9 mouse cellular contexts compared by ENCODE assay signal in genomic region chr7:105737648-105738047, GRCm38 (mm10). TPM values are rescaled to one million over a fixed set of nuclear protein-coding genes. Genes with fewer than 3 reads are reported as not detected.
A peak's percentile ranks its signal among the peaks of the same experiment; 100 is the strongest.
DNase-seq lines count a peak whose midpoint lies in the region; ATAC-seq and TF ChIP-seq lines count a peak whose summit lies in the region.
"Had no signal": no experiment of that assay in that cellular context is flagged by ENCODE, and none has a peak within 500 bp of the region (broad histone marks: within the 10 kb centered on the region; RNA-seq: fewer than 3 reads in every experiment).

No protein-coding gene starts in this region.

- no peak for TF ChIP-seq CTCF in bone marrow macrophage, adult 2 months (IDR thresholded peaks at IDR 0.05; ENCODE audit: low read depth, low read length)

- 9% methylated on average over 3 of the region's 3 CpGs for WGBS in heart, embryonic 15.5 days
- 34% methylated on average over 3 of the region's 3 CpGs for WGBS in hindbrain, embryonic 12.5 days
- 24% methylated on average over 3 of the region's 3 CpGs for WGBS in midbrain, embryonic 13.5 days

- no peaks in the 10 kb centered on the region for H3K9me3 ChIP-seq in heart, embryonic 15.5 days (replicated peaks)
- H3K9me3 ChIP-seq in hindbrain, embryonic 12.5 days (replicated peaks): no peaks in the 10 kb centered on the region
- H3K9me3 ChIP-seq in midbrain, embryonic 13.5 days: no peaks in the 10 kb centered on the region

- H3K4me3 ChIP-seq in heart, embryonic 15.5 days: peak overlapping the region; percentile 86
- peak overlapping the region; percentile 69 for H3K4me3 ChIP-seq in bone marrow macrophage, adult 2 months (ENCODE audit: insufficient read depth, low read length)
- peak overlapping the region; percentile 79 for H3K4me3 ChIP-seq in hindbrain, embryonic 12.5 days
- peak overlapping the region; percentile 84 for H3K4me3 ChIP-seq in midbrain, embryonic 13.5 days (replicated peaks)

- peak overlapping the region; percentile 76 for H3K4me2 ChIP-seq in heart, embryonic 15.5 days
- peak overlapping the region; percentile 89 for H3K4me2 ChIP-seq in hindbrain, embryonic 12.5 days (replicated peaks)
- peak overlapping the region; percentile 84 for H3K4me2 ChIP-seq in midbrain, embryonic 13.5 days (replicated peaks)

- H3K27ac ChIP-seq in heart, embryonic 15.5 days: peak overlapping the region; percentile 98
- peak overlapping the region; percentile 24; the same call in 1 of the 2 replicates for H3K27ac ChIP-seq in bone marrow macrophage, adult 2 months (ENCODE audit: insufficient read depth, low read depth, low read length)
- no peak overlapping the region for H3K27ac ChIP-seq in hindbrain, embryonic 12.5 days
- H3K27ac ChIP-seq in midbrain, embryonic 13.5 days: no peak overlapping the region

- intact Hi-C loops in heart, postnatal 36 days (cut with DNase I): loop anchor here (2.0 kb wide), 2 partner anchors 73 to 97 kb away; partner anchors contain the start of genes Arfip2, Gm45799, Mrpl17 and Timm10b

- H3K27me3 ChIP-seq in heart, embryonic 15.5 days: no peaks in the 10 kb centered on the region
- H3K27me3 ChIP-seq in hindbrain, embryonic 12.5 days: no peaks in the 10 kb centered on the region
- no peaks in the 10 kb centered on the region for H3K27me3 ChIP-seq in midbrain, embryonic 13.5 days

- no peak for TF ChIP-seq POLR2A in bone marrow macrophage, adult 2 months (IDR thresholded peaks at IDR 0.05; ENCODE audit: borderline replicate concordance, low read depth, low read length)

- no peak for ATAC-seq in heart, embryonic 15.5 days (replicated peaks; ENCODE audit: insufficient number of reproducible peaks, insufficient read depth, low FRiP score, low read depth)
- no peak for ATAC-seq in hindbrain, embryonic 12.5 days (ENCODE audit: low FRiP score)
- ATAC-seq in midbrain, embryonic 13.5 days: no peak

- H3K9ac ChIP-seq in heart, embryonic 15.5 days: peak overlapping the region; percentile 94
- peak overlapping the region; percentile 77; the same call in 1 of the 2 replicates for H3K9ac ChIP-seq in hindbrain, embryonic 12.5 days
- peak overlapping the region; percentile 86 for H3K9ac ChIP-seq in midbrain, embryonic 13.5 days (replicated peaks)

- no peak for DNase-seq in heart, postnatal 36 days
- DNase-seq in frontal cortex, postnatal 14 days (ENCODE audit: low spot score in 2 of 2): no peak
- DNase-seq in spleen, postnatal 4 days (ENCODE audit: low spot score in 2 of 2): no peak
- no peak for DNase-seq in layer of hippocampus, adult 11-12 months (ENCODE audit: low spot score)

- peaks cover 35% of the 10 kb centered on the region for H3K4me1 ChIP-seq in heart, embryonic 15.5 days (replicated peaks)
- H3K4me1 ChIP-seq in bone marrow macrophage, adult 2 months (ENCODE audit: control insufficient read depth, insufficient read depth, low read length): peaks cover 20% of the 10 kb centered on the region
- peaks cover 14% of the 10 kb centered on the region for H3K4me1 ChIP-seq in hindbrain, embryonic 12.5 days
- peaks cover 34% of the 10 kb centered on the region for H3K4me1 ChIP-seq in midbrain, embryonic 13.5 days (replicated peaks)

- H3K36me3 ChIP-seq in heart, embryonic 15.5 days: peaks cover 43% of the 10 kb centered on the region
- peaks cover 44% of the 10 kb centered on the region for H3K36me3 ChIP-seq in hindbrain, embryonic 12.5 days
- H3K36me3 ChIP-seq in midbrain, embryonic 13.5 days: peaks cover 52% of the 10 kb centered on the region

RNA-seq across cellular contexts. Expression of gene Rrp8, which starts 0.5 kb away (rescaled TPM):
- 18.7 and 23.2 TPM in 2 replicates for polyA plus RNA-seq in heart, embryonic 15.5 days (2015; fragmentation: Nextera tagmentation; extraction: Ambion mirVana)
- total RNA-seq in heart, postnatal 36 days (2021): 10 to 100 TPM; 10.1 to 11.2 TPM
- 13.9 and 22.3 TPM in 2 replicates for polyA plus RNA-seq in bone marrow macrophage, adult 2 months (2012; ENCODE audit: insufficient read depth, insufficient read length, missing spikeins)
- polyA plus RNA-seq in hindbrain, embryonic 12.5 days (2016; fragmentation: Nextera tagmentation; extraction: Ambion mirVana): 32.7 and 36.6 TPM in 2 replicates
- 29.2 and 30.5 TPM in 2 replicates for polyA plus RNA-seq in midbrain, embryonic 13.5 days (2015; fragmentation: Nextera tagmentation; extraction: Ambion mirVana)

RNA-seq across cellular contexts. Expression of gene Ilk, which starts 1.3 kb away (rescaled TPM):
- polyA plus RNA-seq in heart, embryonic 15.5 days (2015; fragmentation: Nextera tagmentation; extraction: Ambion mirVana): 354 and 399 TPM in 2 replicates
- total RNA-seq in heart, postnatal 36 days (2021): 10 to 100 TPM; 95.1 to 98.9 TPM
- polyA plus RNA-seq in bone marrow macrophage, adult 2 months (2012; ENCODE audit: insufficient read depth, insufficient read length, missing spikeins): 206 and 213 TPM in 2 replicates
- polyA plus RNA-seq in hindbrain, embryonic 12.5 days (2016; fragmentation: Nextera tagmentation; extraction: Ambion mirVana): 216 and 226 TPM in 2 replicates
- polyA plus RNA-seq in midbrain, embryonic 13.5 days (2015; fragmentation: Nextera tagmentation; extraction: Ambion mirVana): 180 and 198 TPM in 2 replicates

RNA-seq across cellular contexts. Expression of gene Taf10, which starts 6.5 kb away (rescaled TPM):
- polyA plus RNA-seq in heart, embryonic 15.5 days (2015; fragmentation: Nextera tagmentation; extraction: Ambion mirVana): 90.0 and 105 TPM in 2 replicates
- 100 to 1,000 TPM in 1 of 2 experiments, 10 to 100 TPM in 1; 97.5 to 100 TPM for total RNA-seq in heart, postnatal 36 days (2021)
- 120 and 133 TPM in 2 replicates for polyA plus RNA-seq in bone marrow macrophage, adult 2 months (2012; ENCODE audit: insufficient read depth, insufficient read length, missing spikeins)
- 146 and 171 TPM in 2 replicates for polyA plus RNA-seq in hindbrain, embryonic 12.5 days (2016; fragmentation: Nextera tagmentation; extraction: Ambion mirVana)
- 109 and 127 TPM in 2 replicates for polyA plus RNA-seq in midbrain, embryonic 13.5 days (2015; fragmentation: Nextera tagmentation; extraction: Ambion mirVana)

RNA-seq across cellular contexts. Expression of gene Tpp1, which starts 14.4 kb away (rescaled TPM):
- 72.8 and 77.1 TPM in 2 replicates for polyA plus RNA-seq in heart, embryonic 15.5 days (2015; fragmentation: Nextera tagmentation; extraction: Ambion mirVana)
- total RNA-seq in heart, postnatal 36 days (2021): 10 to 100 TPM; 44.7 to 47.5 TPM
- 257 and 299 TPM in 2 replicates for polyA plus RNA-seq in bone marrow macrophage, adult 2 months (2012; ENCODE audit: insufficient read depth, insufficient read length, missing spikeins)
- 47.4 and 49.5 TPM in 2 replicates for polyA plus RNA-seq in hindbrain, embryonic 12.5 days (2016; fragmentation: Nextera tagmentation; extraction: Ambion mirVana)
- polyA plus RNA-seq in midbrain, embryonic 13.5 days (2015; fragmentation: Nextera tagmentation; extraction: Ambion mirVana): 35.6 and 41.1 TPM in 2 replicates

RNA-seq across cellular contexts. Expression of gene Dchs1, which starts 49.8 kb away (rescaled TPM):
- 3.4 and 5.9 TPM in 2 replicates for polyA plus RNA-seq in heart, embryonic 15.5 days (2015; fragmentation: Nextera tagmentation; extraction: Ambion mirVana)
- 1 to 10 TPM; 8.6 to 9.8 TPM for total RNA-seq in heart, postnatal 36 days (2021)
- 0.49 and 1.0 TPM in 2 replicates for polyA plus RNA-seq in bone marrow macrophage, adult 2 months (2012; ENCODE audit: insufficient read depth, insufficient read length, missing spikeins)
- 26.9 and 28.6 TPM in 2 replicates for polyA plus RNA-seq in hindbrain, embryonic 12.5 days (2016; fragmentation: Nextera tagmentation; extraction: Ambion mirVana)
- polyA plus RNA-seq in midbrain, embryonic 13.5 days (2015; fragmentation: Nextera tagmentation; extraction: Ambion mirVana): 16.8 and 20.5 TPM in 2 replicates
- total RNA-seq: hematopoietic stem cell, adult 5-6 weeks had no signal

Comparison
In these comparisons a context has a peak if more than half of its experiments do, and no peak if none do; other contexts are left out.
1. H3K27ac ChIP-seq: peak in heart, embryonic 15.5 days (single experiment) and bone marrow macrophage, adult 2 months (single experiment); none in hindbrain, embryonic 12.5 days (single experiment) and midbrain, embryonic 13.5 days (single experiment).
2. Peak in every context shown above with its lines, with median percentiles within 50 percentile points of each other: H3K4me2 ChIP-seq, H3K4me3 ChIP-seq and H3K9ac ChIP-seq.